Mouse (Mus musculus): ENCODE data around the gene Dydc2. TPM values are rescaled to one million over a fixed set of nuclear protein-coding genes. Genes with fewer than 3 reads are reported as not detected.

Gene Dydc2
- total RNA-seq, 2 experiments from 2014 or later, result not detected

DNA sequence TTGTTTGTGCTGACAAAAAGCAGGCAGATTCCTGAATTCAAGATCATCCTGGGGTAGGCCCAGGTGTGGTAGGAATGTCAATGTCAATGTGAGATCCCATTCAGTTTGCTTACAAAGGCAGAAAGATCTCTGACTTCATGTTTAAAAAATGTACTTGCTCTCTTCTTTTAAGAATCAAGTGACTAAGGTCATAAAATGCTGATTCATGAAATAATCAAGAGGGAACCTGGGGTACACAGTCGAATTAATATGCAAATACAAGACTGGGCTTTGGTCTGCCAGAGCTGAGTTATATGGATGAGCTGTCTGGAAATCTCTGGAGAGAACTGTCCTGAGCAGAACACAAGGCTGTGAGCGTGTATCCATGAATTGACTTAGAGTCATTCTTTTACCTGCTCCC, 21.6 kb downstream of the Dydc2 start:
- DNase-seq (ENCODE audit: low spot score in 2 of 2), result no peak

DNA sequence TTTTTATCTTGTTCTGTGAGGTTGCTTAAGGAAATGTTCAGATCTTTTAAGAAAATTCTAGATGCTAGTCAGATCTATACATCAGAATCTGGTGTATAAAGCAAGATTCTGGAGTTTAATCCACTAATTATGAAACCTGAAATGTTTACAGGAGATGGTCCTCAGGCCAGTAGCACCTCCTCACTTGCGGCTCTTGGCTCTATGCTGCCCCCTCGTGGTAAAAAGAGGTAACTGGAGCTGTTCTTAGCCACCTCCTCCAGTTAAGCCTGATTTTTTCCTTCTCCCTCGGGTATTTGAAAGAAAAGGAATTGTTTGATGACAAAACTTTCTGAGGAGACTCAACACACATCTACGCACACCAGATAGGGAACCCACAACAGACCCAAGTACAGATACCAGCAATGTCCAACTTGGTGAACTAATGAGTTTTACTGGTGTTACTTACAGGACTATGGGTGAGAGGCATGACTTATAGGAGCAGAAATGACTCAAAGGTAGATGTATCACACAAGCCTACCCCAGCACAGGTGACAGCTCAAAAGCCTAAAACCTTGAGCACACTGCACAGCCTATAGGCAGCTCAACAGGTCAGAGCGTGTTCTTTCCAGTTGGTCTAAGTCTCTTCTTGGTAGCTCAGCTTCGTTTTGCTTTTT, 33.7 kb downstream of the Dydc2 start:
- peak in 1 of 2 experiments; percentile 34 for DNase-seq (ENCODE audit: low spot score in 2 of 2)

- peak; percentile 62 to 74 for DNase-seq (ENCODE audit: low spot score in 2 of 2)
Measured at GRCm38 (mm10) chr14:41033135-41034110, 35.6 kb downstream of the Dydc2 start.

DNA sequence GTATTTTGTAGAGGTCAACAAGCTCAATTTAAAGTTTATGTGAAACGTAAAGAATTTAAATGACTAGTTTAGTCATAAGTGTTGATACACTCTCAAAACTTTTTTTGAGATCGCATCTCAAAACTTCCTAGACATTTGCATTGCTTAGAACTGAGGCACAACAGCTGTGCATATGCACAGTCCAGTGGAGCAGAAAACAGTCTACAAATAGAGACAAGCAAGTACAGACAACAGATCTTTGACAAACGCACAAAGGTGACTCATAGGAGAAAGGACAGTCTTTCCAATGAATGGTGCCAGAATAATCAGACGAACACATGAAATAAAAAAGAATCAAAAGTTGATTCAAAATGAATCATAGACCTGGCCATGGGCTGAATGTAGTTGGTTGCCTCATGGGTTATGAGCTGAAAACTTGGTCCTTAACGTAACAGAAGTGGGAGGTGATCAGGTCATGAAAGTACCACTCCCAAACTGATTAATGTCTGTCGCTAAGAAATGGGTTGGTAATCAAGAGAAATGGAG, 38.0 kb downstream of the Dydc2 start:
- DNase-seq (ENCODE audit: low spot score in 2 of 2), result no peak

- no peak for DNase-seq (ENCODE audit: low spot score in 2 of 2)
Measured at GRCm38 (mm10) chr14:41029303-41029702, 39.7 kb downstream of the Dydc2 start.

DNA sequence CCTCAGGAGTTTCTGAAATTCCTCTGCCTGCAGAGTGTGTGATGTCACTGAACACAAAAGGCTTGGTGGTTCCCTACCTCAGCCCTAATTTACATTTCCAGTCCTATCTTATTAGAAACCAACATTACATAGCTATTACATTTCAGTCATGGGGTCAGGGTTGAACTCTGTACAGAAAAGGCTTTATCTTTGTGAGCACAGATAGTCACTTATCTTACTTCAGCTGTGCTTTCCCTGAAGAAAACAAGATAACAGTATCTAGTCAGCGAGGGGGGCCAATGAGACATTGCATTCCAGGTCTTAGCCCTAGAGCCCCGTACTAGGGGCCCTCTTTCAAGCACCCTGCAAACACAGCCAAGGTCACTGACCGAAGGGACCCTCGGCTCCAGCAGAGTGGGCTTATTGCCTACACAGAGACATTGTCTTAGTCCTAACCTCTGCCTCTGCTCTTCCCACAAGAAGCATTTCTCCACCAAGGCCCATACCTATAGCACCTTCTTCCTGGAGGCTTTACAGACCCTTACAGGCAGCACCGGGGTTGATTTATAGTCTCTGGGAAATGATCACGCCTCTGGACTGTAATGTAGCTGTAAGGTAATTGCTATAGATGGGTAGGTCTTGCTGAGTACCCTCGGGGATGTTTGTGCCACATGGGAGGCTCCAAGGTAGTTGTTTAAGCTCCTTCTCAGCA, 43.3 kb downstream of the Dydc2 start:
- DNase-seq (ENCODE audit: low spot score in 2 of 2), result no peak

DNA sequence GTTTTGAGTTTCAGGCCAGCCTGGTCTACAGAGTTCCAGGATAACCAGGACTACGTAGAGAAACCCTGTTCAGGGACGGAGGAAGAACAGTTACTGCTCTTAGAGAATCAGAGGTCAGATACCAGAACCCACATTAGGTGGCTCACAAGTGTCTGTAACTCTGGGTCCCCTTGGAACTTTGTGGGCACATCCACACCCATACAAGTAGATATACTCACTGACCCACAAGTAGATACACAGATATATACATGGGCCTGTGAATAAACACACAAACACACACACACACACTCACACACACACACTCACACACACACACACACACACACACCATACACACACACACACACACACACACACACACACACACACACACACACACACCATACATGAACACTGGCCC, 43.9 kb downstream of the Dydc2 start:
- no peak for DNase-seq (ENCODE audit: low spot score in 2 of 2)

GRCm38 (mm10) chr14:41021246-41021645, 47.8 kb downstream of the Dydc2 start:
- DNase-seq (ENCODE audit: low spot score in 2 of 2), result no peak

DNA sequence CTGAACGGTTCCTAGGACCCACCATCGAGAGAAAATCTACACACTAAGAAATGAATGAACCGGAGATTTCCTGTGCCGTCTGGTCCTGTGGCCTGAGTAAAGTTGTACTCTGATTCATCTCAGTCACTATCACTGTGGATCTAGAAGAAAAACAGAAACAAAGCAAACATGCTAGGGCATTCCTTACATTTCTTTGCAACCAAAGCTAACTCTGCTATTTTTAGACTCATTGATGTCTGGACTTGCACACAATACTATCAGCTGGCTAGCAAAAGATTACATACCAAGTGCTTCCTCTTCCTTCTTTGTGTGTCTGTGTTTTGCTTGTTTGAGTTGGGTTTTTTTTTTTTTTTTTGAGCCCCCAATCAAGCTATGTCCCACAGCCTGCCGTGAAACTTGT, 51.5 kb downstream of the Dydc2 start:
- no peak for DNase-seq (ENCODE audit: low spot score in 2 of 2)

GRCm38 (mm10) chr14:41014701-41015240, 54.2 kb downstream of the Dydc2 start:
- DNase-seq (ENCODE audit: low spot score in 2 of 2), result no peak

- DNase-seq (ENCODE audit: low spot score in 2 of 2), result peak; percentile 50 to 78
Measured at GRCm38 (mm10) chr14:41013630-41014613, 55.1 kb downstream of the Dydc2 start, which contains the start of gene Fam213a. TSS of gene Fam213a (minus strand) at chr14:41013788.

DNA sequence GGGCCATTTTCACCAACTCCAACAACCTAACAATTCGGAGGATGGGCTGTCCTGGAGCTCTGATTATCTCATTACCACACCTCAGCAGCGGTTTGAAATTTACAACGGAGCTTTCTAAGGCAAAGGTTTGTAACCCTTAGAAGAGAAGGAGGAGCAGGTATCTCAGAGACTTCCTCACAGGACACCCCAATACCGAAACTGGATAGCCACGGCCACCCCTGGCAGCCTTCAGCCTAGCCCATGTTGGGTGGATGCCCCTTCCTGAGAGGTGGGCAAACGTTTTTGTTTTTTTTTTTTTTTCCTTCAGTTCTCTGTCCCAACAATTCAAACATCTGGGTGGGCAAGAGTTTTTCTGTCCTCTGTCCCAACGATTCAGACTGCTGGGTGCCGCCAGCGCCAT, 55.9 kb downstream of the Dydc2 start:
- DNase-seq (ENCODE audit: low spot score in 2 of 2), result no peak

DNA sequence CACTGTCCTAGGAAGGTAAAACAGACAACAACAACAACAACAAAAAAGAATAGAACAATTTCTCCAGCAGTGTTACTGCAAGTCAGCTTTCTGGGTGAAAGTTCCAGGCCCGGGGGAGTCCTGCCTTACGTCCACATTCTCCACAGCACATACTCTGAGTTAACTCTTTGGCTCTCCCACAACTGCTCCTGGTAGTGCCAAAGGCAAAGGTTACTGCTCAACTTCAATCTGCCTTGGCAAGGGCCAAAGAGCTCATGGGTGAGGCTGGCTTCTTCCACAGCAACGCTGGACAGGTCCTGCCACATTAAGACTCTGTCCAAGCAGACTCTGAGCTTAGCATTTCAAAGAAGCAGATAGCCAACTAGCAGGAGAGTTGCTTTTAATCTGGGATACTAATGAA, 57.1 kb downstream of the Dydc2 start:
- no peak for DNase-seq (ENCODE audit: low spot score in 2 of 2)

GRCm38 (mm10) chr14:41008138-41008537, 60.9 kb downstream of the Dydc2 start:
- no peak for DNase-seq (ENCODE audit: low spot score in 2 of 2)

- no peak for DNase-seq (ENCODE audit: low spot score in 2 of 2)
Measured at GRCm38 (mm10) chr14:41007641-41008040, 61.4 kb downstream of the Dydc2 start.

- DNase-seq (ENCODE audit: low spot score in 2 of 2), result no peak
Measured at GRCm38 (mm10) chr14:41006899-41007298, 62.1 kb downstream of the Dydc2 start.

- no peak for DNase-seq (ENCODE audit: low spot score in 2 of 2)
Measured at GRCm38 (mm10) chr14:41006263-41006662, 62.7 kb downstream of the Dydc2 start.

DNA sequence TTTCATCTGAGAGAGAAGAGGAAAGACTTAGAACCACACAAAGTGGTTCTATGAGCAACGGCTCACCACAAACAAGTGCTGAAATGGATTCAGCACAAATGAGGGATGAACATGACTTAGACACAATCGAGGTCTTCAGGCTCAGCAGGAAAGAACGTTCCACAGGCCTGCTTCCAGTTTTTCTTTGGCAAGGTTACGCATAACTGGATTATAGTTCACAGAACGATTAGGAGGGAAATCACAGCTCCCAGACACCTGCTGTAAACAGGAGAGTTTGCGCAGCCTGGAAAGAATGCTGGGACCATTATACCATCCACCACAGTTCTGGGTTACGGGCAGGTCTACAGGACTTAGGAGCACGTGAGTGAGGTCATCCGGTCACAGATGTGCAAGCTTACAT, 63.3 kb downstream of the Dydc2 start:
- no peak for DNase-seq (ENCODE audit: low spot score in 2 of 2)

- peak in 1 of 2 experiments; percentile 45 for DNase-seq (ENCODE audit: low spot score in 2 of 2)
Measured at GRCm38 (mm10) chr14:41004201-41005141, 64.5 kb downstream of the Dydc2 start.

Data from gastrocnemius, postnatal 4 days (tissue).